Mouse (Mus musculus) MEL (cell line): ENCODE measurements around the gene Lcn12.

Source experiments
- CTCF ChIP-seq, 3 experiments: IDR thresholded peaks in 2 of 3; conservative IDR thresholded peaks in 1 of 3; 2 replicates each; pipeline ENCODE4 v1.5.1; 2011 to 2012; ENCODE audit warnings: low read length in 3 of 3, low read depth in 2 of 3, mild to moderate bottlenecking in 2 of 3, improper control_type of control experiment in 1 of 3, inconsistent platforms in 1 of 3, mixed read lengths in 1 of 3, moderate library complexity in 1 of 3; ENCODE audit not compliant: control insufficient read depth in 1 of 3, insufficient read depth in 1 of 3, poor library complexity in 1 of 3, severe bottlenecking in 1 of 3
- E2F4 ChIP-seq: IDR thresholded peaks from 2 replicates; pipeline ENCODE4 v1.6.1; 2011; ENCODE audit warnings: low read depth, low read length, improper control_type of control experiment, borderline replicate concordance
- GABPA ChIP-seq: IDR thresholded peaks from 2 replicates; pipeline ENCODE4 v1.6.1; 2012; ENCODE audit warnings: low read depth, mild to moderate bottlenecking, inconsistent platforms, low read length, improper control_type of control experiment, moderate library complexity
- MAZ ChIP-seq: IDR thresholded peaks from 2 replicates; pipeline ENCODE4 v1.6.1; 2012; ENCODE audit warnings: low read depth, mild to moderate bottlenecking, inconsistent platforms, low read length, improper control_type of control experiment
- RAD21 ChIP-seq: IDR thresholded peaks from 2 replicates; pipeline ENCODE4 v1.6.1; 2011; ENCODE audit warnings: mild to moderate bottlenecking, low read depth, low read length, improper control_type of control experiment
- ZC3H11A ChIP-seq: IDR thresholded peaks from 2 replicates; pipeline ENCODE4 v1.6.1; 2012; ENCODE audit warnings: low read depth, mild to moderate bottlenecking, inconsistent platforms, low read length, improper control_type of control experiment
- ZNF384 ChIP-seq: IDR thresholded peaks from 2 replicates; pipeline ENCODE4 v1.6.1; 2012; ENCODE audit warnings: low read depth, mild to moderate bottlenecking, inconsistent platforms, low read length, improper control_type of control experiment

DNA sequence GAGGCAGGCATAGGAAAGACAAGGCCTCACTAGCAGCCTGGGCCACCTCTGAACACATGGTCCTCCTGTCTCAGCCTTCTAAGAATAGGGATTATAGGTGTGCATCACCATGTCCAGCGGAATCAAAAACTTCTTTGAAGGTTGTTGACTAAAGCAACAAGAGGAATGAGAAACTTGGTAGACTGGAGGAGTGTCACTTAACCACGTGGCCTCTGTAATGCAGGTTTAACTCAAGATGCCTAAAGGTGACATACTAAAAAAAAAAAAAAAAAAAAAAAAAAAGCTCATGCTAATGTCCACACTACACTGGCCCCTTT lies 41.1 kb upstream of the Lcn12 start:
- TF ChIP-seq E2F4 = no peak
- no peak for TF ChIP-seq GABPA
- TF ChIP-seq ZC3H11A = no peak
- TF ChIP-seq ZNF384 = no peak
- TF ChIP-seq RAD21 = no peak
- TF ChIP-seq CTCF (IDR thresholded peaks at IDR 0.05 in 2 of 3, conservative IDR thresholded peaks at IDR 0.05 in 1 of 3; ENCODE audit: control insufficient read depth in 1 of 3, insufficient read depth in 1 of 3, low read depth in 2 of 3, low read length in 3 of 3, poor library complexity in 1 of 3, severe bottlenecking in 1 of 3) = no peak
- TF ChIP-seq MAZ = no peak
